ENCODE assay signal across 22 mouse cellular contexts in genomic region chr11:68651518-68651917, GRCm38 (mm10). TPM values are rescaled to one million over a fixed set of nuclear protein-coding genes. Genes with fewer than 3 reads are reported as not detected.
DNase-seq lines count a peak whose midpoint lies in the region; ATAC-seq and TF ChIP-seq lines count a peak whose summit lies in the region.
"Had no signal": no experiment of that assay in that cellular context is flagged by ENCODE, and none has a peak within 500 bp of the region (broad histone marks: within the 10 kb centered on the region; RNA-seq: fewer than 3 reads in every experiment).

No protein-coding gene starts in this region.

- no peak overlapping the region for H3K4me3 ChIP-seq in kidney, adult 2 months (ENCODE audit: insufficient read depth, low read depth, low read length)
- no peak overlapping the region for H3K4me3 ChIP-seq in liver, embryonic 12.5 days
- H3K4me3 ChIP-seq: embryonic facial prominence, embryonic 13.5 days; forebrain, embryonic 15.5 days; heart, embryonic 13.5 days; layer of hippocampus, adult 2 months; megakaryocyte, embryonic 14.5 days; neural tube, embryonic 13.5 days had no signal

- peak; percentile 20 for DNase-seq in adrenal gland, postnatal 10 days
- no peak for DNase-seq in adrenal gland, postnatal 36 days
- DNase-seq in kidney, adult 2 months = peak; percentile 29
- no peak for DNase-seq in kidney, postnatal 14 days
- peak; percentile 49 for DNase-seq in NIH3T3 (ENCODE audit: low read depth)
- DNase-seq in cerebellum, postnatal 14 days = peak; percentile 31 to 32
- DNase-seq in thymus, postnatal 36 days = no peak
- DNase-seq: adrenal gland, postnatal 14 days; gastrocnemius, postnatal 25 days; midbrain, embryonic 14.5 days; right cerebral cortex, adult 18-20 months; thymus, postnatal 14 days had no signal

- ATAC-seq in liver, embryonic 12.5 days = no peak
- ATAC-seq: forebrain, embryonic 15.5 days; hindbrain, embryonic 16.5 days; intestine, embryonic 16.5 days; Patski had no signal

- no peak overlapping the region for H3K9ac ChIP-seq in liver, embryonic 12.5 days
- H3K9ac ChIP-seq: embryonic facial prominence, embryonic 13.5 days; forebrain, embryonic 15.5 days; heart, embryonic 13.5 days; neural tube, embryonic 13.5 days had no signal

- no peak overlapping the region for H3K4me2 ChIP-seq in liver, embryonic 12.5 days
- H3K4me2 ChIP-seq: embryonic facial prominence, embryonic 13.5 days; forebrain, embryonic 15.5 days; heart, embryonic 13.5 days; neural tube, embryonic 13.5 days had no signal

- no peak for TF ChIP-seq CTCF in kidney, adult 2 months (conservative IDR thresholded peaks at IDR 0.05; ENCODE audit: insufficient read depth, insufficient read length, low read depth, low read length)

- H3K9me3 ChIP-seq in liver, embryonic 12.5 days (replicated peaks) = no peaks in the 10 kb centered on the region
- H3K9me3 ChIP-seq: embryonic facial prominence, embryonic 13.5 days; forebrain, embryonic 15.5 days; heart, embryonic 13.5 days; megakaryocyte, embryonic 14.5 days; neural tube, embryonic 13.5 days had no signal

- no peaks in the 10 kb centered on the region for H3K27me3 ChIP-seq in kidney, adult 2 months (replicated peaks; ENCODE audit: control insufficient read depth, insufficient read depth, low read length)
- 0 out of 2 replicates have a peak, but pooled peaks cover 3% of the 10 kb centered on the region for H3K27me3 ChIP-seq in liver, embryonic 12.5 days (replicated peaks)
- H3K27me3 ChIP-seq: embryonic facial prominence, embryonic 13.5 days; forebrain, embryonic 15.5 days; heart, embryonic 13.5 days; neural tube, embryonic 13.5 days; Patski had no signal

- H3K36me3 ChIP-seq in kidney, adult 2 months (ENCODE audit: control insufficient read depth, insufficient read depth, low read length) = no peaks in the 10 kb centered on the region
- no peaks in the 10 kb centered on the region for H3K36me3 ChIP-seq in liver, embryonic 12.5 days
- H3K36me3 ChIP-seq: embryonic facial prominence, embryonic 13.5 days; forebrain, embryonic 15.5 days; heart, embryonic 13.5 days; neural tube, embryonic 13.5 days had no signal

- WGBS in kidney, adult 2 months = 39% methylated on average over 2 of the region's 2 CpGs
- 59% methylated on average over 2 of the region's 2 CpGs for whole genome bisulfite sequencing in liver, embryonic 12.5 days (ENCODE audit: insufficient replicate concordance)

- no peak for TF ChIP-seq POLR2A in kidney, adult 2 months (IDR thresholded peaks at IDR 0.05; ENCODE audit: low read depth, low read length)

- H3K4me1 ChIP-seq in kidney, adult 2 months (ENCODE audit: control insufficient read depth, insufficient read depth, low read length) = no peaks in the 10 kb centered on the region; the same call in 1 of the 2 replicates
- no peaks in the 10 kb centered on the region for H3K4me1 ChIP-seq in liver, embryonic 12.5 days
- H3K4me1 ChIP-seq: forebrain, embryonic 15.5 days; neural tube, embryonic 13.5 days had no signal

- no peak overlapping the region; the same call in 1 of the 2 replicates for H3K27ac ChIP-seq in kidney, adult 2 months (ENCODE audit: insufficient read depth, low read depth, low read length)
- no peak overlapping the region for H3K27ac ChIP-seq in liver, embryonic 12.5 days
- H3K27ac ChIP-seq: embryonic facial prominence, embryonic 13.5 days; forebrain, embryonic 15.5 days; heart, embryonic 13.5 days; layer of hippocampus, adult 2 months; neural tube, embryonic 13.5 days had no signal

RNA-seq across cellular contexts. Expression of gene Myh10, which starts 39.8 kb away (rescaled TPM):
- total RNA-seq in adrenal gland, postnatal 10 days (2021) = 10 to 100 TPM; 38.9 to 48.6 TPM
- total RNA-seq in adrenal gland, postnatal 36 days (2021) = 10 to 100 TPM; 33.8 to 35.6 TPM
- polyA plus RNA-seq in kidney, adult 2 months (2012; rRNA removed) = 32.4 and 33.7 TPM in 2 replicates
- 34.6 and 37.0 TPM in 2 replicates for polyA plus RNA-seq in liver, embryonic 12.5 days (2016; fragmentation: Nextera tagmentation; extraction: Ambion mirVana)

Comparison
In these comparisons a context has a peak if more than half of its experiments do, and no peak if none do; other contexts are left out.
1. DNase-seq: peak in adrenal gland, postnatal 10 days (single experiment), kidney, adult 2 months (single experiment), NIH3T3 (single experiment) and cerebellum, postnatal 14 days (2 of 2); none in adrenal gland, postnatal 36 days (0 of 2), kidney, postnatal 14 days (single experiment) and thymus, postnatal 36 days (0 of 2).